Mouse (Mus musculus) lung, postnatal 14 days (tissue): ENCODE results near the gene Slx4.
"Not testable (repeated sequence)": the region's sequence is repeated elsewhere in the genome, so short reads cannot be mapped to it uniquely, and the experiment has no call there.

Source experiments
- DNase-seq: peaks from one replicate; pipeline ENCODE4 v3.0.0; 2021

The Slx4 gene

GRCm38 (mm10) chr16:4003489-4004398, at the start of gene Slx4:
Slx4 (minus strand) TSS chr16:4003770.
- peak; percentile 94 for DNase-seq

GRCm38 (mm10) chr16:4052601-4053000, 49.0 kb upstream of the Slx4 start:
- no peak for DNase-seq

DNA sequence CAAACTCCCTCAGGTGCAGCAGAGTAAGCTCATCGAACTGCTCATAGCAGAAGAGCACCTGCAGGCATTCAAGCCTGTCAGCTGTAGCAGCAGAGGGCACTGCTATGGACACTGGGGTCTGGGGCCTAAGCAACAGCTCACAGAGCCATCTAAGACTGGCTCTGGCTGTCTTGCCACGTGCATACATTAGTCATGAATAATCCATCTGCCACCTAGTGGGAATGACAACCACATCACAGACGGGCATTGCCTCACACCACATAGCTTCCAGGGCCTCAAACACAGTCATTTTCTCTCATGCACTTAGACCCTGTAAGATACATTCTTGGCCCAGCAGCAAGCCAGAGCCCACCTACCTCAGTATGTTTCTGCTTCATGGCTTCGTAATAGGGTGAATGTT, 42.0 kb upstream of the Slx4 start:
- DNase-seq = no peak

DNA sequence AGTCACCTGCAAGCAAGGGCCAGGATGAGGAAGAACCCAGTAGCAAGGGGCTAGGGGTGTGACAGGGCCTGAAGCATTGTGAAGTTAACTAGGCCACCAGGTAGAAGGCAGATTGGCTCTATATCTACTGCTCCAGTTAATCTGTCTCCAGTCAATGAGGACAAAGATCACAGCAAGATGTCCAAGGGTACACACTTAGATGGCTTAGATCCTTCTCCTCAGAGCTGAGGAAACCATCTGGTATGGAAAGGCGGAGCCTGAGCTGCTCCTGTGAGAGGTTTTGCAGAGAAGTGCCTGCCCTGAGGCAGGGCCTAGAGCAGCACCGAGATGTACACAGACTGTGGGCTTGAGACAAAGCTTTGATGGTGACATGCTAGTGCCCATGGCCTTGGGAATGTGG, 40.5 kb upstream of the Slx4 start:
- DNase-seq = no peak

GRCm38 (mm10) chr16:4041646-4042045, 38.1 kb upstream of the Slx4 start:
- no peak for DNase-seq

GRCm38 (mm10) chr16:4040206-4040605, 36.6 kb upstream of the Slx4 start:
- DNase-seq = no peak

DNA sequence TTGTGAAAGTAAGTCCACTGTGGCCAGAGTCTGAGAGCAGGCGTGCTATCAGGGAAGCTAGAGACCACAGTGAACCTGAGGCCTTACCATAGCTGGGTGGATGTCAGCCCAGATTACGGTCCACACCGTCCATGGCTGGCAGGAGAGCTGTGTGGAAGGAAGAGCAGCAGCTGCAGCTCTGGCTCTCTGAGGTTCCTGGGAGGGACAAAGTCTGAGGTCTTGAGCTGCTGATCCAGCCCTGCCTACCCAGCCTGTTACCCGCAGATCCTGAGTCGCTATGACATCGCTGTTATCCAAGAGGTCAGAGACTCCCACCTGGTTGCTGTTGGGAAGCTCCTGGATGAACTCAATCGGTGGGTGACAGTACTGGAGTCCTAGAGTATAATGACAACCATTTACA, 34.1 kb upstream of the Slx4 start:
- no peak for DNase-seq

DNA sequence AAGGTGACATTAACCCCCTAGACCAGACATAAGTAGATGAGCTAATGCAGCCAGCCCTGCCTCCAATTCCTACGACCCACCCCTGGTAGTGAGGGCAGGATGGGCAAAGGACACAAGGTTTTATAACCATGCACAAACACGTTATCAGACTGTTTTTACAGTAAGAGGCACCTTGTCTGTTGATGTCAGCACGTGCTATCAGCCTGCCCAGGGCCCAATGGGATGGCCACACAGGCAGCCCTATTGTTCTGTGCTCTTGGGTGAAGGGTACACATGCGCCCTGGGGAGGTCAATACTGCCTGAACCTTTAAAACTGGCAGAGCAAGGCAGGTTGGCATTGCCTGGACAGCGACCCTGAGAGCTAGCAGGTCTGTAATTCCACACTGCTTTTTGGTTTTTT, 33.2 kb upstream of the Slx4 start, which contains the start of gene Dnase1:
Dnase1 (plus strand) TSS at position 136 of the 400 bp plus-strand sequence.
- DNase-seq = no peak

DNA sequence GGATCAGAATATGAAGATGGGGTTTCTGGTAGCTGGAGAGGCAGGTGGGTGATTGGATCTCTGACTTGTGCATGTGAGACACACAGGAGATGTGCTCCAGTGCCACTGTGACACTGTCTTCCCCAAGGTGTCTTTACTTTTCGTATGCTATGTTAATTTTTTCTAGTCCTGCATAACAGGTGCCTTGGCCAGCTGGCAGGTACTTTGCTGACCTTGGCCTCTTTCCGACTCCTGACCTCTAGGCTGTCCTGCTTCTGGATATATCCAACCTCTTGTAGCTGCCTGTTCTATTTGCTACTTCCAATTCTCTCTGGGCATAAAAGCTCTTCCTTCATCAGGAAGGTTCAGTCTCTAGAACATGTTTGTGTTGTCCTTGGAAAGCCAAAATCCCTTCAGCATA, 32.0 kb upstream of the Slx4 start:
- DNase-seq = no peak

GRCm38 (mm10) chr16:4034476-4034875, 30.9 kb upstream of the Slx4 start:
- no peak for DNase-seq

DNA sequence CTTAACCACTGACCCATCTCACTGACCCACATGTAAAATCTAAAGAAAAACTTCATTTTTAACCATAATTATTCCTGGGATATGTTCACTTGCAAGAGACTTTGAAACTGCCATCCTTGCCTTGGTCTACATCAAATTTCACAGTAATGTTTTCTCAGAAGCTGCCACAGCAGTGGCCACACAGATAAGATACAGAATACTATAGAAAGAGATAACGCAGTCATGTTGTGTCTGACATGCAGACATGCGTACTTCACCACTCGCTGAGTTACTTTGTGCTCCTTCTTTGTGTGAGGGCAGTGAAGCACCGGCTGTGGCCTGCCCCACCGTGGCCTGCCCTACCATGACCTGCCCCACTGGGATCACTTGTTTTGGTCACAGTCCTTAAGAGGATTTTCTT, 30.4 kb upstream of the Slx4 start:
- no peak for DNase-seq

DNA sequence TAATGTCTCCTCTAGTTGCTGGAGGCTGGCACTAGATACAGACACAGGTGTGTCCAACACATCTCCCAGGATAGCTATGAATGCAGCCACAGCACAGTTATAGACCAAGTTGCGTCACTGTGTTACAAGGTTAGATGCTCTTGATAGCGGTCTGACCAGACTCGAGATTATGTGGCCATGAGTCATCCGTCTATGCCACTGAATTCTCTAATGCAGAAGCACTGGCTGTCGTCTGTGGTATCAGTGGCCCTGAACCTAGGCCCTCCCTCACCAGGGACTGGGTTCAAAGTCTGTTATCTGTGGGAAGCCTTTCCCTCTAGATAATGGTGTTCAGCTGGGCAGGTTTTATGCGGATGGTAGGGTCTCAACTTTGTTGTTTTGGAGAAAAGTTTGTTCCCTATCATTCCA, 28.8 kb upstream of the Slx4 start:
- DNase-seq = no peak

- DNase-seq = no peak
Observed at GRCm38 (mm10) chr16:4031441-4032274, 28.1 kb upstream of the Slx4 start.

DNA sequence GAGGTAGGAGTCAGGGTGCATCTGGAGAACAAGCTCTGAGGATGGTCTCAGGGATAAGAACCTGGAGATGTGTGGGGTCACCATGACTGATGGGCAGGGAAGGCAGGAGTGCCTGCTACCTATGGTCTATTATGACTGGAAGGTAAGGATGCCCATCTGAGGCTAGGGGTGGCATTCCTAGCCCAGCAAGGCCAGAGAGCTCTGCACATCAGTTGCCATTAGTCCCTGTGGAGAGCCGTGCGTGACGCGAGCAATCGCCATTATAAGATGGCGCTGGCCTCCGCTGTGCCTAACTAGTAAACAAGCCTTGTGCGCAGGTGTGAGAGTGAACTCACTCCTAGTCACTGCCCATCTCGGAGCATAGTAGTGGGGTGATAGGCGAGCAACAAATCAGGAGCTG, 26.9 kb upstream of the Slx4 start:
- no peak for DNase-seq

DNA sequence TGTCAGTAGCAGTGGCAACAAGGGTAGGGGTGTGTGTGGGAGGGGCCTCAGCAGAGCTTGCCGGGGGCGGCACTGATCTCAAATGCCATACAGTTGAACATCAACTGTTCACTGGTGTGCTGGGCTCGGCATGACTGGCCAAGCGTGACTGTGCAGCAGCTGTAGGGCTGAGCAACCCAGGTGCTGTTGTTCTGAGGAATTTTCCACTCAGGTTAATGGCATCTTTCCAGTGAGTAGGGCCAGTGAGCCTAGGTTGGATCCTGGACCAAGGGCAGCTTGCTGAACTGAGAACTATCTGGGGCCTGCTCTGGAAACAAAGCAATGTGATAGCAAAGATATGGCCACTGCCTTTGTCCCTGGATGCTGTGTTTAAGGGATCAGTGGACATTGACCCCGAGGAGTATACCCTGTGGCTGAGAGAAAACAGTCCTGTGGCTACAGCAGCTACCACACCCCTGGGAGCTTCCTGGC, 25.8 kb upstream of the Slx4 start:
- no peak for DNase-seq

GRCm38 (mm10) chr16:4027211-4027610, 23.6 kb upstream of the Slx4 start:
- DNase-seq = no peak

- no peak for DNase-seq
Observed at GRCm38 (mm10) chr16:4026672-4027071, 23.1 kb upstream of the Slx4 start.

DNA sequence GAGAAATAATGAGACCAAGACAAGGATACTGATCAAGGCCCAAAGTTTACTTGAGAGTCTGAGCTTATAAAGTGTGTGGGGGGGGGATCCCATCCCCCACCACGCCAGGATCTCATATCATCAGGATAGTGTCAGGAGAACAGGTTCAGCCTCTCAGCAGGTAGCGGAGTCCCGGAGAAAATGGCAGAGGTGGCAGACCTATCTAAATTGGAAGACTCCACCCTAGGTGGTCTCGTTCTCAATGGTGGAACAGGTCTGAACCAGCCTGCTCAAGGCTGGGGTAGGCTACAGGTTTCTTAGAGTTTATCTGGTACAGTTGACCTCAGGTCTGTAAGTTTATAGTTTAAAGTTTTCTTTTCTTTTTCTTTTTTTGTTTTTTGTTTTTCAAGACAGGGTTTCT, 19.1 kb upstream of the Slx4 start:
- no peak for DNase-seq

DNA sequence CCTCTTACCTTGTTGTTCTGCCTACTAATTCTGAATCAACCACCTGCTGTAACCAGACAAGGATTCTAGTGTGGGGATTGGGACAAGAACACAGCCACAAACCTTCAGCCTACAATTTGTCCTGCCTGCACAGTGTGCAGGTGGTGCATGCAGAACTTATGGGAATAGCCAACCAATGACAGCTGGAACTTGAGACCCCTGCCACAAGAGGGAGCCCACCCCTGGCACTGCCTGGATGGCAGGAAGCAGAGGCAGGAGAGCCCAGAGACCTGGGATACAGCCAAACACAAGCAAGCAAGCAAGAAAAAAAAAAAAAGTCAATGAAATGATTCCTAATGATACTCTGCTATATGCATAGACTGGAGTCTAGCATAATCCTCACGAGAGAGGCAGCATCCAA, 17.7 kb upstream of the Slx4 start:
- DNase-seq = no peak

DNA sequence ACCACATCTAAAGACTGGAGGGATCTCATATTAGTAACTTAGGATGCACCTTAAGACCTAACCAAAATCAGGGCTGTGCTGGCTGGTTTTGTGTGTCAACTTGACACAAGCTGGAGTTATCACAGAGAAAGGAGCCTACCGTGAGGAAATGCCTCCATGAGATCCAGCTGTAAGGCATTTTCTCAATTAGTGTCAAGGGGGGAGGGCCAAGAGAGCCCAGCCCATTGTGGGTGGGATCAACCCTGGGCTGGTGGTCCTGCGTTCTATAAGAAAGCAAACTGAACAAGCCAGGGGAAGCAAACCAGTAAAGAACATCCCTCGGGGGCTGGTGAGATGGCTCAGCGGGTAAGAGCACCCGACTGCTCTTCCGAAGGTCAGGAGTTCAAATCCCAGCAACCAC, 13.9 kb upstream of the Slx4 start:
- not testable (repeated sequence) for DNase-seq

DNA sequence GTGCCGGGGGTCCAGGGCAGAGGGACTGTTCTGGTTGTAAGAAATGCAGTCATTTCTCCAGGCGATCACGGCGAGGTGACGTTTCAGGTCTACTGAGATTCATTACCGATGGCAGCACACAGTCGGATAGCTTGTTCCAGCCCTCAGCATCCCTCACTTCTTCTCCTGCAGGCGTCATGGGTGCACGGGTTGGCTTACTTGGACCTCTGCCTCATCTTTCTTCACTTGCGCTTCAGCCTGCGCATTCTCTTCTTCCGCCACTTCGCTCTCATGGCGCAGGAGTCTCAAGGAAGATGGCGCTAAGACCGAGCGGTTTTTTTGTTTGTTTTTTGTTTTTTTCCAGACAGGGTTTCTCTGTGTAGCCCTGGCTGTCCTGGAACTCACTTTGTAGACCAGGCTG, 13.2 kb upstream of the Slx4 start:
- not testable (repeated sequence) for DNase-seq

- DNase-seq = no peak
Observed at GRCm38 (mm10) chr16:4014040-4014668, 10.6 kb upstream of the Slx4 start.

GRCm38 (mm10) chr16:4012882-4013570, 9.5 kb upstream of the Slx4 start:
- DNase-seq = no peak
